Mouse (Mus musculus) WW6 (cell line): Measurements from ENCODE around the gene 2310007B03Rik.
A peak's percentile ranks its signal among the peaks of the same experiment; 100 is the strongest.
"Not testable (repeated sequence)": the region's sequence is repeated elsewhere in the genome, so short reads cannot be mapped to it uniquely, and the experiment has no call there.

Experiments used
- DNase-seq: peaks from one replicate; pipeline ENCODE4 v3.0.0-alpha.2; 2013; ENCODE audit warnings: low read depth, low spot score

The 2310007B03Rik gene

DNA sequence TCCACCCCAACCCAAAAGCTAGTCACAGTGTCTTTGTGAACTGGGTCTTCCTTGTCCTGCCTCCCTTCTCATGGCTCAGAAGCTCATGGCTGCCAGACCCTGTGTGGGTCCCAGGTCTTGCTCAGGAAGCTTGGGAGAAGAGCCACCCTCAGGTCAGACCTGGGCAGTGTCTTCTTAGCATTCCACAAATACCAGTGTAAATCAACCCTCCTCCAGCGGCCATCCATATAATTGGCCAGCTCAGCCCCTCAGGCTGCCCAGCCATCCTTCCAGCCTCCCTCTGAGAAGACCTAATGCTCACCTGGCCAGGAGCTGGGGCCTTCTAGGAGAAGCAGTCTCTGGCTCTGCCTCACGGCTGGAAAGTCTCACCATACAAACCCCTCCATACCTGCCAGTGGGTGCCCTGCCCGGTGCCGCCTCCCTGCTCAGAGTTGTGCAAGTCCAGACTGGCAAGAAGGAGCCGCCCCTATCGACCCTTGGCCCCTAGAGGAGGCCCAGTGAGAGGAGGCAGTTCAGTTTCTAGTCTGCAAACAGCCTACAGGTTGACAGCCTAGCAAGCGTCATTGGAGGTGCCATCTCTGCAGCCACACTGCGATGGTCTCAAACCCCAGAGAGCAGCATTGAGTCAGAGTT lies at the start of gene 2310007B03Rik:
Gene 2310007B03Rik (minus strand): TSS at position 448 of the 633 bp plus-strand sequence.
- no peak for DNase-seq

DNA sequence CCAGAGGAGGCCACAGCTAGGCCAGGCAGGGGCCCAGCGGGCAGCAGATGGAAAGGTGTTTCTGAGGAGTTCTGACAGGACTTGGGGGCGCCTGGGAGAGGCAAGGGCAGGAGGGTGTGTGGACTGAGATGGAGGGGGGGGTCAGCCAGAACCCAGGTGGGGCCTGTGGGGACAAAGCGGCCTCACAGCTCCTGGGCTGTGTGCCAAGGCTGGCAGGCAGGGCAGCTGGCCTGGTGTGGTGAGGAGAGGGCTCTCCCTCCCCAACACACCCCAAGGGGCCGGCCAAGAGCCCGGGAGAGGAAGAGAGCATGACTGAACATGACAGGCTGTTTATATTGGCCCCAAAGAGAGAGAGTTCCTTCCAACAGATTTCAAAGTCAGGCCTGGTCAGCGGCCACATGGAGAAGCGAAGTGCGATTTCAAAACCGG lies 49.5 kb upstream of the 2310007B03Rik start:
- no peak for DNase-seq

DNA sequence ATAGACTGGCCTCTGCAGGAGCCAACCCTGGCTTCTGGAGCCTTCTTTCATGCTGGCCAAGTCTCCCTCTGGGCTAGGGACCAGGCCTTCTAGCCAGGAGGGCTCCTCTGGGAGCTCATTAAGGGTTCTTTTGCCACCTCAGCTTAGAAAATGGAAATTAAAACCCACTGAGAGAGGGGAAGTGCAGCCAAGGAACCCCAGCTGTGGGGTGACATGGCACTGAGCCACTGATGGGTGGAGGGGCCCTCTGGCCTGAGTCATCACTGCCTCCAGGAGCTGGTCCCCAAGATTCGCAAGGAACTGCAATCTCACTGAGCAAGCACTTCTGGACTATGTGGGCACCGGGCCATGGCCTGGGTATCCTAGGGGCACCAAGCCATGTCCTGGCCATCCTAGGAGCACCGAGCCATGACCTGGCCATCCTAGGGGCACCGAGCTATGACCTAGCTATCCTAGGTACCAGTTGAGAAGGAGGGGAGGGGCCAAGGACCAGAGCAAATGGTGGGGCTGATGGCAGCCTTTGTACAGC lies 46.9 kb upstream of the 2310007B03Rik start:
- DNase-seq: no peak

DNA sequence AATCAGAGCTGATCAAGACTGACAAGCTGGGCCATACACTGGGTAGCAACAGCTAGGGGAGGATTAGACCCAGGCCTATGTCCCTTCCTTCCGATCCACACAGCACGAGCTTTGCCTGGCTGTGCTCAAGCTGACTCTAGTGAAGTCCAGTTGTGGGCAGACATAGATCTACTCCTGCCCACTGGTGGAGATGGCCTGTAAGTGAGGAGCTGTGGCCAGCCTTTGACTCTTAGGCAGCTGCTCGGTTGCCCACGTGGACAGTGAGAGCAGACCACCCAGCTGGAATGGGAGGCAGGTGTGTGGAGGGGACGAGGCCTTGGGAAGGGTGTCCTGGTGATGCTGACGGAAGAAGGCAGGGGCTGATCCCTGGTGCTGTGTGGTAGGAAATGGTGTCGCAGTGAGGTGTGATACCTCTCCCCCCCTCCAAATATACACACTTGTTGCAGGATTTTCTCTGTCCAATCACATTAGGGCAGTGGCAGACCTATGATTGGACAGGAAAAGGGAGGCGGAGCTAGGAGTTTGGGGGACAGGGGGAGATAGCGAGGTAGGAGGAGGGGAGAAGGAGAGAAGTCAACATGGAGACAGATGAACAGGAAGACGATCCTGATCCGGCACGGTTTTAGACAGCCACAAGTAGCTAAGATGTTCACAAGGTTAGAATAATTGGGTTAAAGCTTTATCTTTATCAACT lies 45.7 kb upstream of the 2310007B03Rik start:
- DNase-seq: no peak

DNA sequence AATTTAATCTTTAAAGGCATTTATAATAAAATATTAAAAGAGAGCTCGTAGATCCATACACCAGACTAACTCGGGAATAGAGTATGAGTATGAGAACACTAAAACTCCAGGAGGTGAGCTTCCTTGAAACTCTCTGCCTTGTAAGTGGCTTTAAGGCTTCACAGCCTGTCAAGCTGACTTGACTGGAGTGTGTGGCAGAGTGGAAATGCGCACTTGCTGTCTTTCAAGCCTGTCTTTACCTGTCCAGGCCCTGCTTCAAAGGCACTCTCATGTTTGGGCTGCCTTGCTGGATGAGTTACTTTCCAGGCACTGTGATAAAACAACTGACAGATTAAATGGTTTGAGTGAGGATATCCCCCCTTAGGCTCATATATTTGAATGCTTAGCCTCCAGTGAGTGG lies 37.2 kb upstream of the 2310007B03Rik start:
- DNase-seq: no peak

DNA sequence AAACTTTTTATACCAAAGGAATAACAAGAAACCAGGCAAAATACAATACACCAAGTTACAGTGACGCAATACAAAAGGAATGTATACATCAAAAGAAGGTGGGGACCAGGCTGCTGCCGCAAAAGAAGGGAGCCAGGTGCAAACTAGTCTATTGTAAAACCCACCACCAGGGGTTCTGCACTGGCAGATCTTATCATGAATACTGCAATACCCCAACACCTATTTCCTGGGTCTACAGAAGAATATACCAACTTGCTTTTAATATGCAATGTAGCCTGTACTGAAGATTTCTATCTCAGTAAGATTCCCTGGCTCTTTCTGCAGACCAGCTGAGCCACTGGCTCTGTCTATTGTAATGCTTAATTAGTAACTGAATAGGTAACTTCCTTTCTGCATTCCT lies 36.7 kb upstream of the 2310007B03Rik start:
- DNase-seq: not testable (repeated sequence)

DNA sequence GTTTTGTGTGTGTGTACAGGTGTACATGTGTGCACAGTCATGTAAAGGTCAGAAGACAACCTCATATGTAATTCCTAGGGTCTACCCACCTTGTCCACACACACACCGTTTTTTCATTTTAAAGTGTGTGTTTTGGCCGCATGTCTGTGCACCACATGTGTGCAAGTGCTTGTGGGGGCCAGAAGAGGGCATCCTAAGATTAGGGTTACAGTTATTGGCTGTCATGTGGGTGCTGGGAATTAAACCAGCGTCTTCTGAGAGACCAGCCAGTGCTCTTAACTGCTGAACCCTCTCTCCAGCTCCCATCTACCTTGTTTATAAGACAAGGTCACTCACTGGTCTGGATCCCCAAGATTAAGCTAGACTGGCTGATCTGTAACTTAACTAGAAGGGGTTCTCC lies 34.2 kb upstream of the 2310007B03Rik start:
- DNase-seq: no peak

DNA sequence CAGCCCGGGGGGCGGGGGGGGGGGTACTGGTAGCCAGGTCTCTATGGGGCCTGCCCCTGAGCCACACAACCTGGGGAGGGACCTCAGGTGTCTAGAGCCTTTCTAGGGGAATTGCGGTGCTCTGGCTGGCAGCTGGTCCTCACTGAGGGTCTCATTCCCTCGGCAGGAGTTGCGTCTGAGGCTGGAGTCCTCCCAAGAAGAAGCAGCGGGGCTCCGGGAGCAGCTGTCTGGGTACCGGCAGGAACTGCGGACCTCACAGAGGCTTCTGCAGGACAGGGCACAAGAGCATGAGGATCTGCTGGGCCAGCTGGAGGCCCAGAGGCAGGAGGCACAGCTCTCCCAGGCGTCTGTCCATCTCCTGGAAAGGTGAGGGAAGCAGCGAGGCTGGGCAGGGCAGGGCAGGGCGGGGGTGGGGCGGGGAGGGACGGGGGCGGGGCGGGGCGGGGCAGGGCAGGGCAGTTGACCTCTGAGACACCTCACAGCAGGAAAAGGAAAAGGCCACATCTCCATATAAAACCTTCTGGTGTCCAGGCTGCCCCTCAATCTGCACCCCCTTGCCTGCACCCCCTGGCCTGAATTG lies 30.1 kb upstream of the 2310007B03Rik start:
- no peak for DNase-seq

DNA sequence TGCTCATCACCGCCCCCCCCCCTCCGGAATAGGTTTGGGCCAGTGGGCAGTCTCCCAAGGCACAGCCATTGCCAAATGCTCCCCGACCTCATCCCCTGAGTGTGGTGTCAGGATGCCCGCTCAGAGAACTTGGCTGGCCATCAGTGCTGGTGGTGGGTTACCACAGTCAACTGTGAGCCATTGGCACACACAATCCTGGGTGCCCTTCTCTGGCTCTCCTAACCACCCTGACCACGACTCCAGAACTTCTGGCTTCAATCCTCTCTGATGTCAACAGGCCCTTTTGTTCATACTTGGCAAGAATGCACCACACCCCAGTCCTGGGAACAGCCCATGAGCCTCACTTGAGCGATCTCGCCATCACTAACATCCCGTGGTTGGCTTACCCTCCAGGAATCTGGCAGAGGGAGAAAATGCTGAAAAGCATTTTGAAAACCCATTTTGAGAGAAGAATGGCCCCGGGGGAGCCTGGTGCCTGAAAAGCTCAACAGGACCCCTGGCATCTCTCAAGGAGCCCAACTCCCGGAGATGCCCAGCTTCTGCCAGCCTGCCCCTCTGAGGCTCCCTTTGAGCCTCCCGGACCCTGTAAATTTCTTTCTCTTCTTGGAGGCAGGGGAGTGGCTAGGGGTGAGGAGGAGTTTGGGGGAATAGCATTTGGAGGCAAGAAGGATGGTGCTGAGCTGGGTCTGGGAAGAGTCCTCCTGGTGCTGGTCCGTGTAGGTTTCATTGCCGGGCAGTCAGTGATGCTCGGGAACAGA lies 23.5 kb upstream of the 2310007B03Rik start:
- no peak for DNase-seq

DNA sequence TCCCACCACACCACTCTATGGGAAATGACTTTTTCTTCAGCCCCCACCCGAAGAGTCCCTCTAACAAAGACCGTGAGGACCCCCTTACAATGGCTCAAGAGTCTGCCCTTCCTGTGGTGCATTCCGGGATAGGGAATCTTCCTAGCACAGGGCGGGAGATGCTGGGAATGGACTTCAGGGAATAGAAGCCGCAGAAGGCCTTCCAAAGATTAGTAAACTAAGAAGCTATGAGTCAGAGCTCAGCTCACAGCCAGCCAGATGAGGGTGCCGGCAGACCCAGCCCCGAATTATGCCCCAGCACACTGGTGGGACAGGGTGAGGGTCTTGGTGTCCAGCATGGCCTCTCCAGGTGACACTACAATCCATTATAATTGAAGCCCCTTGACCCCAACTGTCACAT lies 21.5 kb upstream of the 2310007B03Rik start:
- no peak for DNase-seq

DNA sequence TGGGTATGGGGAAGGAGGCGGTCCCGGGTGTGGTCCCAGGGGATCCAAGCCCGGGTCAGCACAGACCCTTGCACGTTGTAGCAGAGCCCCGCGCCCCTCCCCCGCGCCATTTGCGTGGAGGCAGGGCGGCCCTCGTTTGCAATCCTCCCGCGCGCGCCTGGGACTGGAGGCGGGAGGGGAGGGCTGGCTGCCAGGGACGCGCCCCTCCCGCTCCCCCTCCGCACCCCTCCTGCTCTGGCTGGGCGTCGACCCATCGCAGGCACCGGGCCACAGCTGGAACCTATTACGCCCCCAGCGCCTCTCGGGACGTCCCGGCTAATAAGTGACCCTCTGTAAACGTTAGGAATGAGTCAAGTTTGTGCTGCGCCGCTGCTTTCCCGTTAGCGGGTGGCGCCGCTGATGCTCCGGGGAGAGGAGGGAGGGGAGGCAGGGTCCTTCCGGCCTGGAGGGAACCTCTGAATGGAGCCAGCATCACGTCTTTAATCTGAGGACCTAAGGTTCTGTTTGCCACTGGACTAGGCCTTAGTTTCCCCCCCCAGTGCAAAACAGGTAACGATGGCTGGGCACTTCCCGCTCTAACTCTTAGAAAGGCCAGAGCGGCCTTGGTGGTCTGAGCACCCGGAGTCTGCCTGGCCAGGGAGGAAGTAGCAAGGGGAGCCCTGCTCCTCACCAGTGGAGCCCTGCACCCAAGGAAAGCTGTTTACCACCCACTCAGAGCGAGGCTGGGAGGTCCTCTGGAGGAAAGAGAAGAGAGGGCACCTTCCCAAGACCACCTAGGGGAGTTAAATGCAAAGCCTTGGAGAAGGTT lies 16.0 kb upstream of the 2310007B03Rik start:
- DNase-seq: no peak

DNA sequence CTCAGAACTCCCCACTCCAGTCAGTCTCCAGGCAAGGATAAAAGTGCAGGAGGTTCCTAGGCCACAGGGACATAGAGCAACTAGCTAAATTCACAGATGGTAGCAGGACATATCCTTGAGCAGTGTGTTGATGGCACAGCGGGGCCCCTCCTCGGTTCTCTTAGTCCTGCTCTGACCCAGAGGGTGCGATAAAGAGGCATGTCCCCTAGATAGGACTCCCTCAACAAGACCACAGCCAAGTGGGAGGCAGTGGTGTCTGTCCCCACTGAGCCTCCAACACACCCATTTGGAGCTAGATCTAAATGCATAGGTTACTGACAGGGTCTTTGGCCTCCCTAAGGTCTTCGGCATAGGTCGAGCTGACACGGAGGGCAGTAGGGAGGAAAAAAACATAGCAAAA lies 15.1 kb upstream of the 2310007B03Rik start:
- DNase-seq: no peak

DNA sequence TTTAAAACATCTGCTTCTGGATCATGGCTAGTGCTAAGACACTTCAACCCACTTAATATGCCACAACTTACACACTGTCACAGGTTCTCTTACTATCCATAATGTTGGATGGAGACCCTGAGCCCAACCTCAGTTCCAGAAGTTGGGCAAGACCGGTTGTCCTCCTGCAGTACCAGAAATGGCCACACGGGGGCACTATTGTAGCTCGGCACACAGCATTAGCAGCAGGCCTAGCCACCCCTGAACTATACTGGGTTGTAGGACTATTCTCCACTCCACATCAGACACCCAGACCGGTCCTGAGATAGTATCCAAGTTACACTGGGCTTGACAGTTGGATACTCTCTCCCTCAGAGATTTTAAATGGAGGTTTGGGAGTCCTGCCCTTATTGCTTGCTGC lies 13.7 kb upstream of the 2310007B03Rik start:
- peak; percentile 57 for DNase-seq

DNA sequence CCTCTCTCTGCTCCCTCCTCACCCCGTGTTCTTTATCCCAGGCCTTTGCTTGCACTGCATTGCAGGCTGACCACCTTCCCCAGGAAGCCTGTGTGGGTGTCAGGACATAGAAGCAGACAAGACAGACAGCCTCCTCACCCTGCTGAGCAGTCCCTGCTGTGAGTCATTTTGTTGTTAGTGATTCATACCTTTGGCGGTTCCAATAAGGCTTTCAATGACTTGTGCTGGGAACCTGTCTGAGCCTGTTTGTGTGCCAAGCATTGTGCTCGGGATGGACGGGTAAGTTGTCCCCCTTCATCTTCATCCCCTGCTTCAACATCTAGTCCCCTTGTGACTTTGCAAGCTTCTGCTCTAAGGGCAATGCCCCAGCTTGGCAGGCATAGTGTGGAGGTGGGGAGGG lies 12.9 kb upstream of the 2310007B03Rik start:
- DNase-seq: no peak

DNA sequence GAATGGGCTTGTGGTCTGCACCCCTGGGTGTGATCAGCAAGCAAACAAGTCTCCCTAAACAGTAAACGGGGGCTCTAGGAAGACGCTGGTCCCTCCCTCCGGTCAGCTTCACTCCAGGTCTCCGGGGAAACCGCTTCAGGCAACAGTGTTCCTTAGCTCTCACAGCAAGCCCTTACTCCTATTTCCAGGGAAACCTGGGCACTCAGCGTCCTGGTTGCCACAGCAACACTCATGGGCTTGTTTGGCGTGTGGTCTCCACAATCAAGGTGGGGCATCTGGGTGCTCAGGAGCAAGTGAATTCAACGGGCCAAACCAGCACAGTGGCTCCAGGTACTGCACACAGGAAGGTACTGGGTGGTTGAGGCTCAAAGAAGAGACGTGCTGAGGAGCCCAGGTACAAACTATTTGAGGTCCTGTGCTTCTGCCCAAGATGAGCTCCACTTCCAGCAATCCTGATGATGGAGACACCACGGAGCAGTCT lies 7.6 kb upstream of the 2310007B03Rik start, which contains the start of gene Crocc2:
Gene Crocc2 (plus strand): TSS at position 431 of the 481 bp plus-strand sequence.
- no peak for DNase-seq

DNA sequence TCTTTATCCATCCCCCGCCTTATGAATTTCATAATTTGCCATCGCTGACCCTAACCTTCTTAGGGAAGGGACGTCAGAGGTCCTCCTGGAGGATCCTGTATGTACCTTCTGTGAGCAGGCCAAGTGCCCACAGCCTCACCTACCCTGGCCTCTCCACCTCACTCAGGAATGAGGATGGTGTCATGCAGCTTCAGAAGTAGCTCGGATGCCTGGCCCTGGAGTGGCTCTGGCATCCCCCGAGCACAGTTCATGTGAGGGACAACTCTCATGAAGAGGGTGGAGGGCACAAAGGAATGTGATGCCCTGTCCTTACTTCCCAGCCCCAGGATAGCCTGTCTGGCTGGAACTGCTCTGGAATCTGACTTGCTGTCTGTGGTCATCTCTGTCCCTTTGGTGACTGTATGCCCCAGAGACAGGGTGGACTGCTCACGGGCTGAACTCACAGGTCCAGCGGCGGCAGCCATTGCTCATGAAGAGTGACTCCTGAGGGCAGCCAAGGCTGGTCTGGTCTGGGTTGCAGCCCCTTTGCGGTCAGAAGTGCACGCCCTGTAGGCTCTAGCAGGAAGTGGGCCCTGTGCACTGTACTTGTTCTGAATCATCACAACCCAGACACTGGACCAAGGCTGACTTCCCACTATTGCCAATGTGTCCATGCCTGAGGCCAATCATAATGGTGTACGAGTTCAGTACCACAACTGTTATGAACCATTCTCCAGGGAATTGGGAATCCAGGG lies 5.8 kb upstream of the 2310007B03Rik start:
- DNase-seq: no peak

DNA sequence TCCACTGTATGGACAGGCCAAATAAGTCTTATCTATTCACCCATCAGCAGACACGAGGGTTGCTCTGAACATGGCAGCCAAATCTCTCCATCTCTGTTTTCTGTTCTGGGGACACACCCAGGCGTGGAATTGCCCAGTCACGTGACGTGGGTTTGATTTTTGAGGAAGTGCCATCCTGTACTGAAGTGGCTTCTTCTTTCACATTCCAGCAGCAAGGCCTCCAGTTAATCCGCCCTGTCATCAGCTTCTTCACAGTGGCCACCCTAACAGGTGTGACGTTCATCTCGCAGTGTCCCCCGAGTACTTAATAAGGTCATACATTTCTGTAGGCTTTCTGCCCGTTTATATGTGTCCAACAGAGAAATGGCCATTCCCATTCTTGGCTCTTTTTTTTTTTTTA lies 4.7 kb upstream of the 2310007B03Rik start:
- no peak for DNase-seq

DNA sequence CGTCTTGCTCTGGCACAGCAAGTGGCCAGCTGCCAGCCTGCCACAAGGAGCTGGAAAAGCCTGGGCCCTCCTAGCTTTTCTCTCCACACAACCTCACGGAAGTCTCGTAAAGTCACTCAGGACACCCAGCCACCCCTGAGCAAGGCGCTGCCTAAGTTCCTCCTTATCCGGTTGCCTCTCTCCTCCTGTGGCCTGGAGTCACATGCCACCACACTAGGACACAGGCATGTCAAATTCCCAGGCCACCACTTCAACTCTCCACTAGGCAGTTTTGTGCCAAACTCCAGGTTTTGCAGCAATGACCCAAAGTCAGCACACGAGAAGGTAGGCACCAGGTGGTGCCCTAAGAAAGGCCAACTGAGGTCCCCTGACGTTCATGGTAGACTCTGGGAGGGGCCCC lies 1.8 kb upstream of the 2310007B03Rik start:
- DNase-seq: no peak

DNA sequence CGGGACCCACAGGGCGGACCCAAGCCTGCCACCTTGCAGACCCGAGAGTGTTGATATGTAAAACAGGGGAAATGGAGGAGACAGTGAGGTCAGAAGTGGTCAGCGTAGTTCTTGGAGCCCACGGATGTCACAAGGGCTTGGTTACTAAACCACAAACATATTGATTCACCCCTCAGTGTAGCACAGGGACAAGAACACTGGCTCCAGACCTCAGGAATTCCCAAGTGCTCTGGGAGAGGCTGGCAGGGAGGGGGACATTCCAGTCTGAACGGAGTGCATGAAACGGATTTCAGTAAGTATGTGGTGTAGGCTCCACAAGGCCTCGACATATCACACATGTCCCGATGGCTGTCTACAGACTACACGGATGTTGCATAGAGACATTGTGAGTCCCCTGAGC lies 1.2 kb upstream of the 2310007B03Rik start:
- DNase-seq: no peak

DNA sequence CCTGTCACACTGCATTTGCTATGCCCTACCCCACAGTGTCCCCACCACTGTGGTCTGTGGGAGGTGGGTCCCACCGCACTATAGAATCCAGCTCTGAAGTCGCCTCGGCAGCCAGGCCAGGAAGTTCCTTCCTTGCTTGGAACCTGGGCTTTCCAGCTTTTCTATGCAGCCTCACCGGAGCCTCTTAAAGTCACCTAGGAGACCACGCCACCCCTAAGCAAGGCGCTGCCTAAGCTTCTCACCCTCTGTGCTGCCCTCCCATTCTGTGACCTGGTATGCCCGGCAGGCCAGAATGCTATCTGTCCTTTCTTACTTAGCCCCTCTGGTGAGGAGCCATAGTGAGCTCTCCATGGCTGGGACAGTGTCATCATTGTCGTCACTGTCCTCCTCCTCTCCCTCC lies 602 bp upstream of the 2310007B03Rik start:
- DNase-seq: no peak
